In the genomic region with DNA sequence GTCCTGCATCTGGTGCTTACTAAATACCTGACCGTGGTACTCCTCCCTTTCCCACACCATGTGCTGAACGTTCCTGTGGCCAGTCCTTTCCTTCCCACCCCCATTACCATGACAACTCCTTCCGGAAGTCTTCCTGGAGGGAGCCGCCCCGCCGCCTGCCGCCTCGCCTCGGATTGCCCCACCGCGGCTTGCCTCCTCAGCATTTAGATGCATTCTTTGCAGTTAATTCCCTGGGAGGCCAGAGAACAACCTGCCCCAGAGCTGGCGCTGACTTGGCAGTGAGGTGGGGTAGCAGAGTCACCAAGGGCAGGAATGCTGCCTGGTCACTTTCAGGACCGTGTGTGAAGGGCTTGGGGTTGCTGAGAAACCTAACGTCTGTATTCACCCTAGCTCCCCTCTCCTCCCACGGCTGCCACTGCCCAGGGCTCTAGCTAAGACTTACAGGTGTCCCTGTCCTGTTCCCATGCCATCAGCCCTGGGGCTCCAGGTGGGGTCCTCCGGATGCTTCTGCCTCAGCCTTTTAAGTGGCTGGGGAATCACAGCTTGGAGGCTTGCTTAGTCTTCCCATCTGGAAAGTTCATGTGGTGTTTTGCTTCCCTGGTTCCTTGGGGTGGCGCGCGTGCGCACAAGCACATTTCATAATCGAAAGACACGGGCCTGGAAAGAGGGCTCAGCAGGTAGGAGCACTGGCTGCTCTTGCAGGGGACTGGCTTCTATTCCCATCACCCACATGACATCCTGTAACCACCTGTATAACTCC, we compare ENCODE assay signal across 9 mouse cellular contexts. TPM values are rescaled to one million over a fixed set of nuclear protein-coding genes. Genes with fewer than 3 reads are reported as not detected.
DNase-seq lines count a peak whose midpoint lies in the region; ATAC-seq and TF ChIP-seq lines count a peak whose summit lies in the region.
"Had no signal": no experiment of that assay in that cellular context is flagged by ENCODE, and none has a peak within 500 bp of the region (broad histone marks: within the 10 kb centered on the region; RNA-seq: fewer than 3 reads in every experiment).

No protein-coding gene starts in this region.

- H3K9me3 ChIP-seq in midbrain, embryonic 11.5 days (ENCODE audit: control insufficient read depth, low read length), result no peaks in the 10 kb centered on the region
- no peaks in the 10 kb centered on the region for H3K9me3 ChIP-seq in midbrain, embryonic 13.5 days
- H3K9me3 ChIP-seq in embryonic facial prominence, embryonic 13.5 days, result no peaks in the 10 kb centered on the region
- no peaks in the 10 kb centered on the region for H3K9me3 ChIP-seq in lung, embryonic 14.5 days (ENCODE audit: low read depth, low read length)

- H3K9ac ChIP-seq in midbrain, embryonic 11.5 days (ENCODE audit: low read length), result no peak overlapping the region; the same call in 1 of the 2 replicates
- no peak overlapping the region; the same call in 1 of the 2 replicates for H3K9ac ChIP-seq in midbrain, embryonic 13.5 days (replicated peaks)
- peak overlapping the region; percentile 44 for H3K9ac ChIP-seq in embryonic facial prominence, embryonic 13.5 days
- no peak overlapping the region for H3K9ac ChIP-seq in lung, embryonic 14.5 days

- H3K27me3 ChIP-seq in midbrain, embryonic 11.5 days (ENCODE audit: control insufficient read depth, insufficient read depth, low read length), result peaks cover 21% of the 10 kb centered on the region
- H3K27me3 ChIP-seq in midbrain, embryonic 13.5 days, result peaks cover 47% of the 10 kb centered on the region
- H3K27me3 ChIP-seq in embryonic facial prominence, embryonic 13.5 days, result peaks cover 41% of the 10 kb centered on the region
- peaks cover 23% of the 10 kb centered on the region for H3K27me3 ChIP-seq in lung, embryonic 14.5 days (ENCODE audit: insufficient read depth, low read length)

- no peak overlapping the region for H3K4me3 ChIP-seq in midbrain, embryonic 11.5 days (ENCODE audit: low read depth, low read length)
- no peak overlapping the region for H3K4me3 ChIP-seq in midbrain, embryonic 13.5 days (replicated peaks)
- H3K4me3 ChIP-seq in embryonic facial prominence, embryonic 13.5 days, result no peak overlapping the region; the same call in 1 of the 2 replicates
- no peak overlapping the region for H3K4me3 ChIP-seq in lung, embryonic 14.5 days (ENCODE audit: low read depth, low read length)

- no peaks in the 10 kb centered on the region for H3K36me3 ChIP-seq in midbrain, embryonic 11.5 days (ENCODE audit: control insufficient read depth, insufficient read depth, low read length)
- H3K36me3 ChIP-seq in midbrain, embryonic 13.5 days, result no peaks in the 10 kb centered on the region
- no peaks in the 10 kb centered on the region for H3K36me3 ChIP-seq in embryonic facial prominence, embryonic 13.5 days
- H3K36me3 ChIP-seq in lung, embryonic 14.5 days (ENCODE audit: insufficient read depth), result no peaks in the 10 kb centered on the region

- H3K4me1 ChIP-seq in midbrain, embryonic 11.5 days (ENCODE audit: control insufficient read depth, insufficient read depth, low read length), result peaks cover 8% of the 10 kb centered on the region
- peaks cover 12% of the 10 kb centered on the region for H3K4me1 ChIP-seq in midbrain, embryonic 13.5 days (replicated peaks)
- peaks cover 28% of the 10 kb centered on the region for H3K4me1 ChIP-seq in embryonic facial prominence, embryonic 13.5 days
- peaks cover 2% of the 10 kb centered on the region for H3K4me1 ChIP-seq in lung, embryonic 14.5 days (ENCODE audit: insufficient read depth)

- TF ChIP-seq CTCF in lung, embryonic 14.5 days (IDR thresholded peaks at IDR 0.05; ENCODE audit: low read depth), result no peak

- DNase-seq in midbrain, embryonic 11.5 days (ENCODE audit: low spot score, missing footprints), result peak; percentile 84
- peak; percentile 90 for DNase-seq in kidney, adult 11 months
- DNase-seq in lung, embryonic 14.5 days, result peak; percentile 58
- DNase-seq in layer of hippocampus, adult 9-10 months (ENCODE audit: low spot score), result no peak
- DNase-seq in adipocyte (ENCODE audit: low spot score), result no peak

- no peak for ATAC-seq in midbrain, embryonic 11.5 days (ENCODE audit: low FRiP score)
- no peak for ATAC-seq in midbrain, embryonic 13.5 days
- no peak for ATAC-seq in embryonic facial prominence, embryonic 13.5 days (ENCODE audit: insufficient number of reproducible peaks, insufficient read depth, low FRiP score, low TSS enrichment, low read depth)
- no peak for ATAC-seq in lung, embryonic 14.5 days (ENCODE audit: insufficient read depth)
- no peak for ATAC-seq in megakaryocyte progenitor cell, adult 5-6 weeks (replicated peaks; ENCODE audit: poor library complexity)

- no peak overlapping the region for H3K27ac ChIP-seq in midbrain, embryonic 11.5 days (ENCODE audit: low read depth, low read length)
- no peak overlapping the region for H3K27ac ChIP-seq in midbrain, embryonic 13.5 days
- H3K27ac ChIP-seq in embryonic facial prominence, embryonic 13.5 days, result no peak overlapping the region
- H3K27ac ChIP-seq in lung, embryonic 14.5 days (ENCODE audit: low read depth), result no peak overlapping the region; the same call in 1 of the 2 replicates

- 11% methylated on average over 22 of the region's 22 CpGs for WGBS in midbrain, embryonic 11.5 days
- WGBS in midbrain, embryonic 13.5 days, result 9% methylated on average over 22 of the region's 22 CpGs
- WGBS in embryonic facial prominence, embryonic 13.5 days, result 7% methylated on average over 22 of the region's 22 CpGs
- WGBS in lung, embryonic 14.5 days, result 12% methylated on average over 22 of the region's 22 CpGs

- peak overlapping the region; percentile 4; the same call in 1 of the 2 replicates for H3K4me2 ChIP-seq in midbrain, embryonic 11.5 days
- H3K4me2 ChIP-seq in midbrain, embryonic 13.5 days (replicated peaks), result no peak overlapping the region
- H3K4me2 ChIP-seq in embryonic facial prominence, embryonic 13.5 days, result peak overlapping the region; percentile 45
- H3K4me2 ChIP-seq in lung, embryonic 14.5 days, result peak overlapping the region; percentile 45

RNA-seq across cellular contexts. Expression of a gene that starts 4.5 kb away (rescaled TPM):
- polyA plus RNA-seq in midbrain, embryonic 11.5 days (2014; fragmentation: Nextera tagmentation; extraction: Ambion mirVana), result 0.22 and 0.53 TPM in 2 replicates
- 0.17 and 0.31 TPM in 2 replicates for polyA plus RNA-seq in midbrain, embryonic 13.5 days (2015; fragmentation: Nextera tagmentation; extraction: Ambion mirVana)
- 1.4 and 1.5 TPM in 2 replicates for polyA plus RNA-seq in embryonic facial prominence, embryonic 13.5 days (2015; fragmentation: Nextera tagmentation; extraction: Ambion mirVana)
- 0.41 and 0.42 TPM in 2 replicates for polyA plus RNA-seq in lung, embryonic 14.5 days (2014; fragmentation: Nextera tagmentation; extraction: Ambion mirVana)
- 0.15 TPM in 1 of 2 replicates, not detected in the other for total RNA-seq in megakaryocyte progenitor cell, adult 5-6 weeks (2015)
- total RNA-seq in megakaryocyte progenitor cell, adult 5-6 weeks (2017), result not detected in 2 replicates

RNA-seq across cellular contexts. Expression of a gene that starts 13.9 kb away (rescaled TPM):
- polyA plus RNA-seq in midbrain, embryonic 11.5 days (2014; fragmentation: Nextera tagmentation; extraction: Ambion mirVana), result 1.5 TPM in 2 replicates
- polyA plus RNA-seq in midbrain, embryonic 13.5 days (2015; fragmentation: Nextera tagmentation; extraction: Ambion mirVana), result 1.2 and 1.9 TPM in 2 replicates
- polyA plus RNA-seq in embryonic facial prominence, embryonic 13.5 days (2015; fragmentation: Nextera tagmentation; extraction: Ambion mirVana), result 3.7 and 4.0 TPM in 2 replicates
- 1.1 and 1.3 TPM in 2 replicates for polyA plus RNA-seq in lung, embryonic 14.5 days (2014; fragmentation: Nextera tagmentation; extraction: Ambion mirVana)
- not detected in 2 replicates for total RNA-seq in megakaryocyte progenitor cell, adult 5-6 weeks (2015)
- not detected in 2 replicates for total RNA-seq in megakaryocyte progenitor cell, adult 5-6 weeks (2017)

RNA-seq across cellular contexts. Expression of a gene that starts 34.3 kb away (rescaled TPM):
- 0.15 and 0.51 TPM in 2 replicates for polyA plus RNA-seq in midbrain, embryonic 11.5 days (2014; fragmentation: Nextera tagmentation; extraction: Ambion mirVana)
- polyA plus RNA-seq in midbrain, embryonic 13.5 days (2015; fragmentation: Nextera tagmentation; extraction: Ambion mirVana), result 0.15 and 0.24 TPM in 2 replicates
- 19.9 TPM in 2 replicates for polyA plus RNA-seq in embryonic facial prominence, embryonic 13.5 days (2015; fragmentation: Nextera tagmentation; extraction: Ambion mirVana)
- 28.0 and 31.5 TPM in 2 replicates for polyA plus RNA-seq in lung, embryonic 14.5 days (2014; fragmentation: Nextera tagmentation; extraction: Ambion mirVana)
- not detected in 2 replicates for total RNA-seq in megakaryocyte progenitor cell, adult 5-6 weeks (2015)
- not detected in 2 replicates for total RNA-seq in megakaryocyte progenitor cell, adult 5-6 weeks (2017)
- total RNA-seq: left cerebral cortex, postnatal 25 days had no signal

Comparison
In these comparisons a context has a peak if more than half of its experiments do, and no peak if none do; other contexts are left out.
1. DNase-seq: peak in midbrain, embryonic 11.5 days (single experiment), kidney, adult 11 months (single experiment) and lung, embryonic 14.5 days (single experiment); none in layer of hippocampus, adult 9-10 months (single experiment) and adipocyte (single experiment).
2. RNA of a gene that starts 34.3 kb away (polyA plus RNA-seq): 28.0 to 31.5 TPM in lung, embryonic 14.5 days and 19.9 TPM in embryonic facial prominence, embryonic 13.5 days; 0.15 to 0.24 TPM in midbrain, embryonic 13.5 days and 0.15 to 0.51 TPM in midbrain, embryonic 11.5 days; every median in the first group is over 10 times any median in the second.